Mouse (Mus musculus) mammary gland, adult 2 months (tissue): ENCODE data around the gene H2-M1. TPM values are rescaled to one million over a fixed set of nuclear protein-coding genes. Genes with fewer than 3 reads are reported as not detected.

Source experiments
- polyA plus RNA-seq: library from polyadenylated mRNA; depleted of rRNA; stranded (reverse); fragments of >200 nt; gene quantifications from 2 replicates; pipeline ENCODE4 v1.2.3, GENCODE M21; 2012; ENCODE audit warnings: low replicate concordance; rRNA removed

H2-M1 gene
- polyA plus RNA-seq: not detected in 2 replicates

DNA sequence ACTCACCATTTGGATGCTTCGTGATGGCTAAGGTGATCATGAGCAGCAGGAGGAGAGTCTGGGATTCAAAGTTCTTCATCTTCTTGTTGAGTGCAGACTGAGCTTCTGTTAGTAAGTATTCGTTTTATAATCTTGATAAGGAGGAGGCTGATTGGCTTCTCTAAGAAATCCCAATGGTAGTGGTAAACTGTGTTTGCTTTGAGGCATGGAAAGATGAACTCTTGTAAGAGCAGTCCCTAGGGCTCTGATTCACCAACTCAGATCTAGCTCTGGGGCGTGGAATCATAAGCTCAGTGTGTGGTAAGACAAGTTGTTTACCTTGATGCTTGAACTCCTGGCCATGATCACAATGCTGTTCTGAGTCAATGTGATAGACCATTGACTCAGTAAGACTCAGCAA is at the start of gene H2-M1:
Gene H2-M1, minus strand, starts transcription at position 101 of the 400 bp plus-strand sequence.

DNA sequence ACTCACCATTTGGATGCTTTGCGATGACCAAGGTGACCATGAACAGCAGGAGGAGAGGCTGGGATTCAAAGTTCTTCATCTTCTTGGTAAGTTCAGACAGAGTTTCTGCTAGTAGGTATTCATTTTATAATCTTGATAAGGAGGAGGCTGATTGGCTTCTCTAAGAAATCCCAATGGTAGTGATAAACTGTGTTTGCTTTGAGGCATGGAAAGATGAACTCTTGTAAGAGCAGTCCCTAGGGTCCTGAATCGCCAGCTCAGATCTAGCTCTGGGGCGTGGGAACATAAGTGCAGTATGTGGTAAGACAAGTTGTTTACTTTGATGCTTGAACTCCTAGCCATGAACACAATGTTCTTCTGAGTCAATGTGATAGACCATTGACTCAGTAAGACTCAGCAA is 29.5 kb downstream of the H2-M1 start, which contains the start of gene H2-M9:
Gene H2-M9, minus strand, starts transcription at position 101 of the 400 bp plus-strand sequence.

Other genes starting within 250 kb of the H2-M1 start
- gene H2-M10.4, start 209.9 kb downstream of the H2-M1 start, polyA plus RNA-seq: not detected in 2 replicates
- gene H2-M11, start 125.1 kb downstream of the H2-M1 start, polyA plus RNA-seq: 0.11 TPM in 1 of 2 replicates, not detected in the other
- 0.97 and 1.9 TPM in 2 replicates for gene H2-M9, start 29.6 kb downstream of the H2-M1 start, polyA plus RNA-seq
- not detected in 2 replicates for gene H2-M10.5, start 100.7 kb upstream of the H2-M1 start, polyA plus RNA-seq
- not detected in 2 replicates for gene H2-M10.6, start 140.0 kb upstream of the H2-M1 start, polyA plus RNA-seq
- 40.7 and 59.8 TPM in 2 replicates for gene Trim26, start 164.9 kb upstream of the H2-M1 start, polyA plus RNA-seq
- not detected in 2 replicates for gene Trim15, start 195.0 kb upstream of the H2-M1 start, polyA plus RNA-seq
- gene Trim10, start 197.4 kb upstream of the H2-M1 start, polyA plus RNA-seq: not detected in 2 replicates
- gene Trim40, start 217.9 kb upstream of the H2-M1 start, polyA plus RNA-seq: 0.07 TPM in 1 of 2 replicates, not detected in the other
- not detected in 2 replicates for gene Trim31, start 225.9 kb upstream of the H2-M1 start, polyA plus RNA-seq